Mouse (Mus musculus) macrophage (primary cell): Measurements from ENCODE around the gene D10Wsu102e. TPM values are rescaled to one million over a fixed set of nuclear protein-coding genes. Genes with fewer than 3 reads are reported as not detected.
A peak's percentile ranks its signal among the peaks of the same experiment; 100 is the strongest.

ENCODE experiments used
- H3K27ac ChIP-seq: fragments of 350-480 bp; formaldehyde crosslinking; 2 replicates; pipeline ENCODE4 v1.9.0; 2021
- H3K36me3 ChIP-seq: fragments of 350-480 bp; formaldehyde crosslinking; 2 replicates; pipeline ENCODE4 v1.9.0; 2021; ENCODE audit errors: inconsistent target
- H3K4me3 ChIP-seq: fragments of 350-480 bp; formaldehyde crosslinking; 2 replicates; pipeline ENCODE4 v1.9.0; 2021; ENCODE audit errors: inconsistent target
- H3K79me2 ChIP-seq: fragments of 350-480 bp; formaldehyde crosslinking; 2 replicates; pipeline ENCODE4 v1.9.0; 2021; ENCODE audit errors: inconsistent target
- WGBS: methylation state at CpG from one replicate; pipeline ENCODE4 v1.1.7; 2026; ENCODE audit warnings: inconsistent platforms; ENCODE audit not compliant: missing documents; 5-methylcytosine and 5-hydroxymethylcytosine counted together
- polyA plus RNA-seq: library from polyadenylated mRNA; stranded (reverse); fragments of 250-400 nt; gene quantifications from 3 replicates; pipeline ENCODE4 v1.2.4, GENCODE M21; 2018; ENCODE audit warnings: inconsistent platforms
- total RNA-seq, 78 experiments: library from RNA; depleted of rRNA; stranded (reverse); fragments of 250-400 nt; gene quantifications; 1 replicate in 9 of 78; 2 replicates in 24 of 78; 3 replicates in 43 of 78; 4 replicates in 2 of 78; pipeline ENCODE4 v1.2.4; 2018; ENCODE audit warnings: inconsistent platforms in 56 of 78

Gene D10Wsu102e
- total RNA-seq (2018; cell fraction: chromatin; rRNA removed): 10 to 100 TPM in 4 of 26 experiments, 1 to 10 TPM in 22; 1.9 to 16.3 (median 7.6) TPM
- total RNA-seq (2018; cell fraction: cytosol; rRNA removed): under 1 TPM; 0.38 to 0.90 (median 0.55) TPM
- total RNA-seq (2018; cell fraction: nucleus; rRNA removed): 10 to 100 TPM in 3 of 26 experiments, 1 to 10 TPM in 23; 1.3 to 12.0 (median 4.1) TPM
- polyA plus RNA-seq: 0.41 to 0.67 TPM (median 0.49 TPM) in 3 replicates

- 0% methylated on average over 30 of the region's 30 CpGs for WGBS
- H3K27ac ChIP-seq: peak within 1 kb of the TSS; percentile 37
Measured at GRCm38 (mm10) chr10:83359956-83360355, at the start of gene D10Wsu102e. Gene D10Wsu102e, plus strand, starts transcription at chr10:83360221.

DNA sequence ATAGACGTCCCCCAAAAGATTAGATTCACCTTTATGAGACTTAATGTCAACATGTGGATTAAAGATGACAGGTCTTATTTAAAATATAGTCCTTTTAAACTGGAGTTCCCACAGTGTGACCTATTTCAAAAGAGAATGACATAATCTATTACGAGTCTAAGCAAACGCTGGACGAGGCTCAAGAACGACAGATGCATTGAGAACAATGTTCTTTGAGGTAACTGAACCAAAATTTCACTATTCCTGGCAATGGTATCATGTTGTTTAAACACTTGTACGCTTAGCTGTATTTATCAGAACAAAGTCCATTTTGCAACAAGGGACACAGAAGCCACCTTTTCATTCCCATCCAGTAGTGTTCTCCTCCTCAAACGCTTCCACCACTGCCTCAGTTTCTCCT lies 49.7 kb upstream of the D10Wsu102e start:
- Histone ChIP-seq H3K36me3 (peaks cover 33% of the 10 kb centered on the region; the same call in 1 of the 2 replicates), H3K4me3 (no peak overlapping the region), H3K79me2 (no peaks in the 10 kb centered on the region), H3K27ac (no peak overlapping the region)
- WGBS: 93% methylated on average over 7 of the region's 7 CpGs

More at GRCm38 (mm10) chr10:83359956-83360355, at the start of gene D10Wsu102e:
- peaks cover 35% of the 10 kb centered on the region for H3K79me2 ChIP-seq
- H3K4me3 ChIP-seq: peak within 1 kb of the TSS; percentile 52
- H3K36me3 ChIP-seq: peaks cover 16% of the 10 kb centered on the region; the same call in 1 of the 2 replicates

DNA sequence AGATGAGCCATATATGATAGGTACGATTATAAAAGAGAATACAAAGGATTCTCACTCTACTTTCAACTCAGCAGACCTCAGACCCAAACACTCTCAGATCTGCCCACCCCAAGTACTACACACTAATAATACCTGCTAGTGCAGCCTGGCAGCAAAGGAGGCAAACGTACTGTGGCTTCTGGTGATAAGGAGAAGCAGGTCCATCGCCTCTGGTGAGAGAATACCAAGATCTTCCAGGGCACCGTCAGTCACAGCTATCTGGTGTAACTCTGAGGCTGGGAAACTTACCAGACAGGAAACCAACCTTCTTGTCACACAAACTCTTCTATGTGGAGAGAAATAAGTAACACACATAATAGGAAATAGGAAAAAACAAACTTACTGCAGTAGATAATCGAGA lies 47.0 kb upstream of the D10Wsu102e start:
- no peak overlapping the region for H3K27ac ChIP-seq
- H3K79me2 ChIP-seq: peaks cover 24% of the 10 kb centered on the region
- WGBS: 37% methylated on average over 5 of the region's 5 CpGs
- peaks cover 24% of the 10 kb centered on the region; the same call in 1 of the 2 replicates for H3K36me3 ChIP-seq
- no peak overlapping the region for H3K4me3 ChIP-seq

- Histone ChIP-seq H3K36me3 (no peaks in the 10 kb centered on the region), H3K79me2 (peaks cover 80% of the 10 kb centered on the region), H3K27ac (peak overlapping the region; percentile 84), H3K4me3 (no peak overlapping the region)
- WGBS: 90% methylated on average over 6 of the region's 6 CpGs
Measured at GRCm38 (mm10) chr10:83320396-83320795, 39.6 kb upstream of the D10Wsu102e start.

GRCm38 (mm10) chr10:83320870-83321269 lies 39.2 kb upstream of the D10Wsu102e start:
- Histone ChIP-seq H3K4me3 (no peak overlapping the region), H3K79me2 (peaks cover 82% of the 10 kb centered on the region), H3K27ac (peak overlapping the region; percentile 84), H3K36me3 (no peaks in the 10 kb centered on the region)
- 55% methylated on average over 7 of the region's 7 CpGs for WGBS

- Histone ChIP-seq H3K4me3 (no peak overlapping the region), H3K27ac (peak overlapping the region; percentile 84), H3K79me2 (peaks cover 82% of the 10 kb centered on the region), H3K36me3 (no peaks in the 10 kb centered on the region)
- WGBS: 25% methylated on average over 6 of the region's 6 CpGs
Measured at GRCm38 (mm10) chr10:83321528-83321927, 38.5 kb upstream of the D10Wsu102e start.

DNA sequence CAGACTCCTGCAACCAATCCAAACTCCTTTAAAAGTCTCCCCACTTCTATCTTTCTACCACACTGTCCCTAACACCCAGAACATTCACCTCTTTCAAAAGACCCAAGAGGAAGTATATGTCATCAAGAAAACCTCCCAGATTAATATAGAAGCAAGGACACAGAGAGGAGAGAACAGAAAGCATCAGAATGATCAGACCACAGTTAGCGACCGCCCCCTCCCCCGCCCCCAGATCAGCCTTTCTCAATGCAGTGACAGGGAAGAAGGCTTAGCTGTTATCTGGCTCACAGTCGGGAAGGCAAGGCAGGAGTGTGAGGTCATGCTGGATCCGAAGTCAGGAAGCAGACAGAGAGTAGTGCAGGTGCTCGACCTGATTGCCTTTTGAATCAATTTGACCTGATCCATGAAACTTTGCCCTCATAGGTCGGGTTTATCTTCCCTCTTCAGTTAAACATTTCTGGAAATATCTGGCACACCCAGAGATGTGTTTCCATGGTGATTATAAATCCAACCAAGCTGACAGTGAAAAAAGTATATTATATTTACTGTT lies 37.4 kb upstream of the D10Wsu102e start:
- Histone ChIP-seq H3K36me3 (no peaks in the 10 kb centered on the region), H3K79me2 (peaks cover 82% of the 10 kb centered on the region), H3K27ac (peak overlapping the region; percentile 84), H3K4me3 (no peak overlapping the region)
- 33% methylated on average over 7 of the region's 7 CpGs for WGBS

DNA sequence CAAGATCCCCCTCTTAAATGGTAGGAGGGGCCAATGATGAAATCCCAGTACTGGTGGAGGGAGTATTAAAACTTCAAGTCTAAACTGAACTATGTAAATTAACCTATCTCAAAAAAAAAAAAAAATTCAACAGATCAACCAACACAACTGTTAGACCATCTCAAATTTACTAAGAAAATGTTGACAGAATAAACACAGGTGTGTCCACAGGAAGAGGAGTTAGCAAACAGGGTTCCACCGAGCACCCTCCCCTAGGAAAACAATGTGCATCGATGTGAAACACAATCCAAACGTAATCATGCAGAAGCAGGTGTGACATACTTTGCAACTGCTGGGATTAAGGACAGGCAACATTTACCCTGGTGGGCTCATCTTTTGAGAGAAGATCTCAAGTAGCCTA lies 35.1 kb upstream of the D10Wsu102e start:
- no peak overlapping the region for H3K27ac ChIP-seq
- 93% methylated on average over 3 of the region's 3 CpGs for WGBS
- no peak overlapping the region for H3K4me3 ChIP-seq
- peaks cover 82% of the 10 kb centered on the region for H3K79me2 ChIP-seq
- no peaks in the 10 kb centered on the region for H3K36me3 ChIP-seq

GRCm38 (mm10) chr10:83325903-83326302 lies 34.1 kb upstream of the D10Wsu102e start:
- Histone ChIP-seq H3K4me3 (no peak overlapping the region), H3K79me2 (peaks cover 75% of the 10 kb centered on the region)
- 86% methylated on average over 1 of the region's 1 CpGs for WGBS

DNA sequence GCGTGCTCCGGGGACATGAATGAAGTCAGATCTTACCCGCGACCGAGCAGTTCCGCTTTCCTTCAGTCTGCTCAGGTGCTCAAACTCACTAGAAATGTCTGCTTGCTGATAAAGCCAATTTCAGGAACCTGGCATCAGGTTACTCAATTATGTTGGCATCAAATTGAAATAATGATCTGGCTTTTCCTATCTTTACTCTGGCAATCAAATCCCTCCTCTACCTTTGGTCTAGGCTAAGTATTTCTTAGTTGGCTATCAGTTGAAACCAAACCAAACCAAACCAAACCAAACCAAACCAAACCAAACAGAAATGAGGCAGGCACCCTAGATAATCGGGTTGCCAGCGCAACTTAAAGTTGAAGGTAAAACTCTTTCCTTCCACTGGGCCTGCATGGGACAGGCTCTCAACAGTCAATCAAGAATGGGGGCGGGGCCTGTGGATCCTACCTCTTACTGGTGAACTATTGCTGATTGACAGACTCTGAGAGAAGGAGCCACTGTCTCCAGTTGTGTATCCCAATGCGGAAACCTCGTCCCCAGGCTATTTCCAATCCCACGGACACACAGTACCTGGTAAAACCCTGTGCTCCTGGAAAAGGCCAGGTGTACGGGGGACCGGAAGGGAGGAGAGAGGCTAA lies 33.3 kb upstream of the D10Wsu102e start:
- H3K79me2 ChIP-seq: peaks cover 80% of the 10 kb centered on the region
- 94% methylated on average over 12 of the region's 14 CpGs for WGBS
- H3K36me3 ChIP-seq: no peaks in the 10 kb centered on the region
- H3K27ac ChIP-seq: no peak overlapping the region
- no peak overlapping the region for H3K4me3 ChIP-seq

More at GRCm38 (mm10) chr10:83325903-83326302, 34.1 kb upstream of the D10Wsu102e start:
- Histone ChIP-seq H3K27ac (no peak overlapping the region), H3K36me3 (no peaks in the 10 kb centered on the region)

DNA sequence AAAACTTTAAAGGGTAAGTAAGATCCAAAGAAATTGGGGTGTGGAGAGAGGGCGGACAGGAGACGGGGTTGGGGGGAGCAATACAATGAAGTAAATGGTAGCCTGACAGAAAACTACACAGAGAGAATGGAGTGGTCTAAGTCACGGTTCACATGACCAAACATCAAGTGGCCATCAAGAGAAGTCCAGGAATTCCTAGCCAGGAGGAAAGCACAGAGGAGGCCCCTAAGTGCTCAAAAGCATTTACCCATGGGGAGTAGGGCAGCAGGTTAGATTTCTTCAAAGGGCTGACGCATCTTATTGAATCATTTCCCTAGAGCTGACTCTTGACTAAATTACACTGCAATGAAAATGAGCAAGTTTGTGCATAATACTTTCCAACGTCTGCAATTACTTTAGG lies 31.2 kb upstream of the D10Wsu102e start:
- 99% methylated on average over 5 of the region's 5 CpGs for WGBS
- Histone ChIP-seq H3K4me3 (no peak overlapping the region), H3K36me3 (no peaks in the 10 kb centered on the region), H3K79me2 (peaks cover 89% of the 10 kb centered on the region), H3K27ac (no peak overlapping the region)

GRCm38 (mm10) chr10:83330336-83330735 lies 29.7 kb upstream of the D10Wsu102e start:
- Histone ChIP-seq H3K36me3 (no peaks in the 10 kb centered on the region), H3K79me2 (peaks cover 89% of the 10 kb centered on the region), H3K4me3 (no peak overlapping the region), H3K27ac (peak overlapping the region; percentile 67)
- 14% methylated on average over 6 of the region's 6 CpGs for WGBS

GRCm38 (mm10) chr10:83331811-83332210 lies 28.2 kb upstream of the D10Wsu102e start:
- Histone ChIP-seq H3K36me3 (no peaks in the 10 kb centered on the region), H3K4me3 (no peak overlapping the region), H3K27ac (no peak overlapping the region), H3K79me2 (peaks cover 87% of the 10 kb centered on the region)
- WGBS: 94% methylated on average over 5 of the region's 5 CpGs

DNA sequence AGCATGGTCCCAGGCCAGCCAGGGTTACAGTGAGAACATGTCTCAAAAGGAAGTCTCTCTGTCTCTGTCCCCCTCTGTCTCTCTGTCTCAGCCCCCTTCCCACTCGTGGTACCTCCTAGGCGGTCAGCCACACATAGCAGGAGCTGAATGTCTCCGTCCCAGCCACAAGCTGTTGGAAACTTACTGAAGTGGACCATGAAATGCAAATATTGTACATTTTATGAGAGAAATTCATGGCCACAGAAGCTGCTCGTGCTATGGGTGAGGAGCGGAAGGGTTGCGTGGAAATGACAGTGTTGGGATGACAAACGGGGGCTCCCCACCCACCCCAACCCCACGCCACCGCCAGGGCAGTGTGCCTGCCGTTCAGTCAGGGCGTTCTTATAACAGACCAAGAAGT lies 27.4 kb upstream of the D10Wsu102e start:
- H3K4me3 ChIP-seq: no peak overlapping the region
- peaks cover 79% of the 10 kb centered on the region for H3K79me2 ChIP-seq
- no peaks in the 10 kb centered on the region for H3K36me3 ChIP-seq
- 93% methylated on average over 11 of the region's 11 CpGs for WGBS
- no peak overlapping the region for H3K27ac ChIP-seq

- no peaks in the 10 kb centered on the region for H3K36me3 ChIP-seq
- H3K4me3 ChIP-seq: no peak overlapping the region; the same call in 1 of the 2 replicates
- WGBS: 46% methylated on average over 7 of the region's 7 CpGs
- no peak overlapping the region for H3K27ac ChIP-seq
- H3K79me2 ChIP-seq: peaks cover 53% of the 10 kb centered on the region
Measured at GRCm38 (mm10) chr10:83336336-83336735, 23.7 kb upstream of the D10Wsu102e start.
